Mouse (Mus musculus): Measurements from ENCODE around the gene Vmn1r107. TPM values are rescaled to one million over a fixed set of nuclear protein-coding genes. Genes with fewer than 3 reads are reported as not detected.
"Not testable (repeated sequence)": the region's sequence is repeated elsewhere in the genome, so short reads cannot be mapped to it uniquely, and the experiment has no call there.

Gene Vmn1r107
- total RNA-seq (2021) = not detected
- long read RNA-seq, experiment 1 = 0 reads
- long read RNA-seq, experiment 2 = 0 reads

DNA sequence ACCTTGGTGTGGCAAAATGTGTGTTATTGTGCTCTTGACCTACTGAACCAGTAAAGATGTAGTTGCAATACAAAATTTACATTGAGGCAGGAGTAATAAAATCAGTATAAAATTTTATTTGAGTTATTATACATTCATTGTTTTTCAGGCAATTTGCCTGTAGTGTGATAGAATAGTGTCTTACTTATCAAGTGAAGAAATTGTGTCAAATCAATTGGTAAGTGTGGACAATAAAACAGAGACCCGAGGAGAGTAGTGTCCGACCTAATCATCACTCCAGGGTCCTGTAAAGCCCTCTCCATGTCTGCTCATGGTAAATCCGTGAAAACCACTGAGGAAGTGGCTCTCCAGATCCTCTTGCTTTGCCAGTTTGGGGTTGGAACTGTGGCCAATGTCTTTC lies at the start of gene Vmn1r107:
TSS of gene Vmn1r107 (plus strand) at position 301 of the 400 bp plus-strand sequence.
- not testable (repeated sequence) for DNase-seq (ENCODE audit: low spot score in 2 of 2)

- DNase-seq (ENCODE audit: low spot score in 2 of 2) = not testable (repeated sequence)
These were observed 34.4 kb downstream of the Vmn1r107 start, which contains the start of gene Vmn1r111 for GRCm38 (mm10) chr7:20703116-20703515. Vmn1r111 (minus strand) TSS chr7:20703216.

Other genes with a start within 250 kb of the Vmn1r107 start
- not detected for gene Vmn1r101, start 226.3 kb upstream of the Vmn1r107 start, total RNA-seq (2021)
- gene Gm10670, start 194.0 kb upstream of the Vmn1r107 start, total RNA-seq (2021) = not detected
- not detected for gene Vmn1r103, start 158.4 kb upstream of the Vmn1r107 start, total RNA-seq (2021)
- not detected for gene Vmn1r104, start 135.1 kb upstream of the Vmn1r107 start, total RNA-seq (2021)
- not detected for gene Gm5726, start 123.2 kb upstream of the Vmn1r107 start, total RNA-seq (2021)
- gene Gm4141, start 92.7 kb upstream of the Vmn1r107 start, total RNA-seq (2021) = not detected
- not detected for gene Gm4513, start 69.9 kb upstream of the Vmn1r107 start, total RNA-seq (2021)
- gene Vmn1r111, start 34.3 kb downstream of the Vmn1r107 start, total RNA-seq (2021) = not detected
- gene Gm10668, start 61.7 kb downstream of the Vmn1r107 start, total RNA-seq (2021) = not detected
- not detected for gene Vmn1r112, start 102.3 kb downstream of the Vmn1r107 start, total RNA-seq (2021)
- not detected for gene Vmn1r113, start 118.4 kb downstream of the Vmn1r107 start, total RNA-seq (2021)
- gene Vmn1r114, start 143.3 kb downstream of the Vmn1r107 start, total RNA-seq (2021) = not detected
- not detected for gene Vmn1r115, start 176.1 kb downstream of the Vmn1r107 start, total RNA-seq (2021)
- gene Vmn1r116, start 203.3 kb downstream of the Vmn1r107 start, total RNA-seq (2021) = not detected
- gene Vmn1r117, start 215.2 kb downstream of the Vmn1r107 start, total RNA-seq (2021) = not detected
- gene Vmn1r118, start 243.4 kb downstream of the Vmn1r107 start, total RNA-seq (2021) = not detected

Data from left cerebral cortex, adult 18-20 months (tissue).